Mouse (Mus musculus): ENCODE results near the gene Gm7942. TPM values are rescaled to one million over a fixed set of nuclear protein-coding genes. Genes with fewer than 3 reads are reported as not detected.
"Not testable (repeated sequence)": the region's sequence is repeated elsewhere in the genome, so short reads cannot be mapped to it uniquely, and the experiment has no call there.

Gene Gm7942
- not detected for total RNA-seq (2021)
- long read RNA-seq, experiment 1: 0 reads
- long read RNA-seq, experiment 2: 0 reads

DNA sequence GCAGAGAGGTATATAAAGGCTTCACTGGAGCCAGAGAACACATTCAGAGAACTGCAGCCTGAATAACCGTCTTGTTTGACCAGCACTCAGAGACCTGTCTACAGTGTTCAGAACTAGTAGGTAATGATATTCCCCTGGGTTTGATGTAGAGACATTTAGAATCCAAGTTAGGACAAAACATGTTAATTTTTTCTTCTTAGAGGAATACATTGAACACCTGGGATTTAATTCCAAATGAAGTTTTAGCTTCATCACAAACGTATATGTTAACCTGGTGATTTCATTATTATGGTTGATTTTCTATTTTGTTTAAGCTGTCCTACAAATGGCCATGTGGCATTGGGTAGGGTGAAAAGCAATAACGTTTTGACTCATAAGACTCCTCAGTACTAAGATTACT, at the start of gene Gm7942:
Gene Gm7942 (plus strand): TSS at position 301 of the 400 bp plus-strand sequence.
- DNase-seq (ENCODE audit: low spot score in 2 of 2): not testable (repeated sequence)

Other genes starting within 250 kb of the Gm7942 start
- gene Gm3183, start 241.5 kb upstream of the Gm7942 start, total RNA-seq (2021): not detected
- gene Gm6367, start 118.3 kb upstream of the Gm7942 start, total RNA-seq (2021): not detected
- not detected for gene Gm16513, start 75.7 kb downstream of the Gm7942 start, total RNA-seq (2021)
- gene Gm10424, start 165.8 kb downstream of the Gm7942 start, total RNA-seq (2021): not detected
- gene Gm3259, start 199.0 kb downstream of the Gm7942 start, total RNA-seq (2021): not detected